Mouse (Mus musculus) spleen, postnatal 4 days (tissue): ENCODE measurements around the gene Fgfbp3.
"Not testable (repeated sequence)": the region's sequence is repeated elsewhere in the genome, so short reads cannot be mapped to it uniquely, and the experiment has no call there.

ENCODE experiments used
- DNase-seq, 2 experiments: peaks; one replicate each; pipeline ENCODE4 v3.0.0; 2022; ENCODE audit warnings: low spot score in 2 of 2

The Fgfbp3 gene

GRCm38 (mm10) chr19:36919466-36919865, at the start of gene Fgfbp3:
Fgfbp3 (minus strand) TSS chr19:36919615.
- DNase-seq: no peak

GRCm38 (mm10) chr19:36962544-36963260, 43.3 kb upstream of the Fgfbp3 start:
- DNase-seq: not testable (repeated sequence)

- DNase-seq: no peak
Measured at GRCm38 (mm10) chr19:36961320-36961719, 41.9 kb upstream of the Fgfbp3 start.

- DNase-seq: no peak
Measured at GRCm38 (mm10) chr19:36958331-36958730, 38.9 kb upstream of the Fgfbp3 start.

GRCm38 (mm10) chr19:36953637-36954206, 34.3 kb upstream of the Fgfbp3 start:
- no peak for DNase-seq

- DNase-seq: no peak
Measured at GRCm38 (mm10) chr19:36940064-36940463, 20.6 kb upstream of the Fgfbp3 start.

GRCm38 (mm10) chr19:36938008-36938407, 18.6 kb upstream of the Fgfbp3 start:
- no peak for DNase-seq

- no peak for DNase-seq
Measured at GRCm38 (mm10) chr19:36936285-36936684, 16.9 kb upstream of the Fgfbp3 start.

- DNase-seq: no peak
Measured at GRCm38 (mm10) chr19:36932613-36933012, 13.2 kb upstream of the Fgfbp3 start.

GRCm38 (mm10) chr19:36932097-36932496, 12.7 kb upstream of the Fgfbp3 start:
- DNase-seq: no peak

GRCm38 (mm10) chr19:36929816-36930215, 10.4 kb upstream of the Fgfbp3 start:
- DNase-seq: no peak

- DNase-seq: no peak
Measured at GRCm38 (mm10) chr19:36927800-36928361, 8.5 kb upstream of the Fgfbp3 start.

- DNase-seq: no peak
Measured at GRCm38 (mm10) chr19:36926553-36927236, 7.3 kb upstream of the Fgfbp3 start.

- peak; percentile 76 to 90 for DNase-seq
Measured at GRCm38 (mm10) chr19:36925671-36926552, 6.5 kb upstream of the Fgfbp3 start, which contains the start of gene Btaf1. Btaf1 (plus strand) TSS chr19:36926079.

- no peak for DNase-seq
Measured at GRCm38 (mm10) chr19:36922936-36923335, 3.5 kb upstream of the Fgfbp3 start.

GRCm38 (mm10) chr19:36922015-36922414, 2.6 kb upstream of the Fgfbp3 start:
- no peak for DNase-seq

- peak; percentile 63 to 83 for DNase-seq
Measured at GRCm38 (mm10) chr19:36918441-36919301, 744 bp downstream of the Fgfbp3 start.

- DNase-seq: no peak
Measured at GRCm38 (mm10) chr19:36916876-36917389, 2.5 kb downstream of the Fgfbp3 start.

- DNase-seq: no peak
Measured at GRCm38 (mm10) chr19:36916206-36916605, 3.2 kb downstream of the Fgfbp3 start.

- DNase-seq: no peak
Measured at GRCm38 (mm10) chr19:36913064-36913463, 6.4 kb downstream of the Fgfbp3 start.
